Mouse (Mus musculus): ENCODE data around the gene Kif18b.
A peak's percentile ranks its signal among the peaks of the same experiment; 100 is the strongest.

The Kif18b gene

GRCm38 (mm10) chr11:102939024-102939675 lies 14.2 kb upstream of the Kif18b start:
- DNase-seq (ENCODE audit: low read depth, low spot score), result no peak

DNA sequence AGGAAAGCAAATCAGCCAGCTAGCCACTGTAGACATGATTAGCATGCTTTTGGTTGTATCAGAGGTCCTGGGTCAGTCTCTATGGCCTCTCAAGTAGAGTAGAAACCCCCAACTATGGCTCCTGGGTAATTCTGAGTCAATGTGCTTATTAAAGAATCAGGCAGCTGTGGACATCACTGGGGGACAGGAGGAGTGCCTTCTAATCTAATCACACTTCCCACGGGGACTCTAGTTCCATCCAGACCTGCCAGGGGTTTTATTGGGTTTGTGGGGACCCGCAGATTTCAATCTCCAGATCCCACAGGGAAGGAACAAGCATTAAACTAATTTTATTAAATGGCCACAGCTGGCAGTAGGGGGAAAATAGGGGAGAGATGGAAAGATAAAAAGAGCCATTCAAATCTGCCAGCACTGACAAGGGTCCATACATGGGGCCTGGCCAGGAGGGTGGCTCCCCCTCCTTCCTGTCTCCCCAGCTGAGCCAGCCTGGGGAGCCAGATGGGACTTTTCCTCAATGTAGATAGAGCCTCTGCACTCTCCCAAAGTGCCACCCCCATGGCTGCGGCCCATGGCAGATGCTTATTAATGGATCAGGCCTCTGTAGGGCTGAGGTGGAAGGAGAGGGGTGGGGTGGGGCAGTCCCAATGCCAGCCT lies 12.7 kb upstream of the Kif18b start:
- no peak for DNase-seq (ENCODE audit: low read depth, low spot score)

- DNase-seq (ENCODE audit: low read depth, low spot score), result no peak
These were observed 11.3 kb upstream of the Kif18b start for GRCm38 (mm10) chr11:102936272-102936671.

DNA sequence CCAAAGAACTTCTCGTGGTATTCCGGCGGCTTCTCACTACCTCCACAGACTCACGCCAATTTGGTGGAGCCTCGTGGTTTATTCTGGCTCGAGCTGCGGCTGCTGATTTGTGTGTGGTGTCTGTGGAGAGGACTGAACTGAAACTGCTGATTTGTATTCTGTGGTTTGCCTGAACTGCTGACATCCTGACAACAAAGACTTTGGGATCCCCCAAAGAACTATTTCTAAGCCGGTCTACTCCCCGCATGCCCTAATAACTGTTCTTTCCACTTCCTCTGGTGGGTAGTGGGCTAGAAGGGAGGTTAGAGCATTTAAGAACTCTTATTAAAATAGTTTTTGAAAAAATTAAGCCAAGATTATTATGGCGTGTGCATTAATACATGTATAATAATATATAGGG lies 5.7 kb upstream of the Kif18b start:
- DNase-seq (ENCODE audit: low read depth, low spot score), result no peak

- DNase-seq (ENCODE audit: low read depth, low spot score), result no peak
These were observed 410 bp upstream of the Kif18b start for GRCm38 (mm10) chr11:102925351-102925717.

- DNase-seq (ENCODE audit: low read depth, low spot score), result no peak
These were observed 3.4 kb downstream of the Kif18b start for GRCm38 (mm10) chr11:102921491-102921890.

GRCm38 (mm10) chr11:102918077-102918476 lies 6.8 kb downstream of the Kif18b start:
- DNase-seq (ENCODE audit: low read depth, low spot score), result no peak

- DNase-seq (ENCODE audit: low read depth, low spot score), result no peak
These were observed 9.5 kb downstream of the Kif18b start for GRCm38 (mm10) chr11:102915380-102915779.

- no peak for DNase-seq (ENCODE audit: low read depth, low spot score)
These were observed 13.5 kb downstream of the Kif18b start for GRCm38 (mm10) chr11:102911376-102911775.

- DNase-seq (ENCODE audit: low read depth, low spot score), result no peak
These were observed 21.3 kb downstream of the Kif18b start for GRCm38 (mm10) chr11:102903654-102904053.

DNA sequence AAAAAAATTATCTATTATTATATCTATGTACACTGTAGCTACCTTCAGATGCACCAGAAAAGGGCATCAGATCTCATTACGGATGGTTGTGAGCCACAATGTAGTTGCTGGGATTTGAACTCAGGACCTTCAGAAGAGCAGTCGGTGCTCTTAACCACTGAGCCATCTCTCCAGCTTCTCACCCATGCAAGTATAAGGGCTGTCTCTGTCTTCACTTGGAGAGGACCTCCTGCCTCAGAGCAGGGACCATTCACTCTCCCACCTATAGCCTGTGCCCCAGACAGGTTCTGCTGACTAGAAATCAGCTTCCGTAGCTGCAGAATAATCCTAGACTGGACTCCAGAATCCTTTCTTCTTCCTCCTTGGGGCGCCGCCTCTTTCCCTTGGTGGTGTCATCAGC lies 22.8 kb downstream of the Kif18b start:
- DNase-seq (ENCODE audit: low read depth, low spot score), result no peak

DNA sequence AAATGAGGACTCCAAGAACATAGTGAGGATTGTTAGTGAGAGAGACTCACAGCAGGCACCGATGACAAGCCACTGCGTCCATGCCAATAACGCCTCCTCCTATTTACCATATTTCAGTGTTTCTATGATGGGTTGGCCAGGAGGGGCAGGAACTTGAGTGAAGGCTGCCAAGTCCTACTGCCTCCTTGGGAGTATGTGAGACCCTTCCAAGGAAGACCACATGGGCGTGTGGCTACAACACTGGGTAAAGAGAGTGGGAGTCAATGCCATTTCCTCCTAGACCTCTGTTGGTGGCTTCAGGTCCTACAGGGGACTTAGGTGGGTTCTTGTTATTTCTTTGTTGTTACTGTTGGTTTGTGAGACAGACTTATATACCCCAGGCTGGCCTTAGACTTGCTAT lies 23.7 kb downstream of the Kif18b start:
- DNase-seq (ENCODE audit: low read depth, low spot score), result no peak

DNA sequence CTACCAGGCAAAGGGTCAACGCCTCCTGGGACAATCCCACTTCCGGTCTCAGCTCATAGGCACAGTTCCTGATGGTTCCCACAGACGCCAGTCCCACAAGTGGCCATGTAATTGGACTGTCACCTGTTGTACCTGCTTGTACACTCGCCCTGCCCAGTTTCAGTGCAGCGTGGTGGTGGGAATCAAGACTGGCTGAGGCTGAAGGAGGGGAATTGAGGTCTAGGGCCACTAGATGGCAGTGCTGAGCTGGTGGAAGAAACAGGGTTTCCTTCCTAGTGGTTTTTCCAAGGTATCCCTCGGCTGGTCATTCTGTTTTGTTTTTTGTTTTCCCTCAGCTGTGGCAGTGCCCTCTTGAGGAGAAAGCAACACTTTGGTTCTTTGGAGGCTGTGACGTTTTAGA lies 24.2 kb downstream of the Kif18b start, which contains the start of gene Gfap:
Gfap (minus strand) TSS at position 150 of the 400 bp plus-strand sequence.
- DNase-seq (ENCODE audit: low read depth, low spot score), result peak; percentile 53

DNA sequence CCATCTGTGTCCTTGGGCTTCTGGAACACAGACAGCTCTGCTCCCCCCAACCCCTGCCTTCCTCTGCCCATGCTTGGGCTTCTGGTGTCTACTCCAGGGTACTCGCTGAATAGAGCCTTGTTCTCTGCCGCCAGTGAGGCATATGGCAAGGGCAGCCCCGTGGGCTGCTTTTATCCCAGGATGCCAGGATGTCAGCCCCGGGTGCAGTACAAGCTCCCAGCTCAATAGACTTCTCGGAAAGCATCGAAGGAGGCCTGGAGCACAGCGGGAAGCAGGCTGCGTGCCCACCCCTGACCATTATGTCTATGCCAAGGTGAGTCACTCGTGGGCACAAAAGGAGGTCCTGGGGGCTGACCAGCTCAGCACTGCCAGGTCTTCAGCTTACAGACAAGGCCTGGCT lies 26.5 kb downstream of the Kif18b start:
- no peak for DNase-seq (ENCODE audit: low read depth, low spot score)

- DNase-seq (ENCODE audit: low read depth, low spot score), result no peak
These were observed 28.3 kb downstream of the Kif18b start for GRCm38 (mm10) chr11:102896641-102897040.

GRCm38 (mm10) chr11:102895779-102896178 lies 29.1 kb downstream of the Kif18b start:
- no peak for DNase-seq (ENCODE audit: low read depth, low spot score)

- no peak for DNase-seq (ENCODE audit: low read depth, low spot score)
These were observed 30.2 kb downstream of the Kif18b start for GRCm38 (mm10) chr11:102894716-102895115.

GRCm38 (mm10) chr11:102893015-102893651 lies 31.8 kb downstream of the Kif18b start:
- DNase-seq (ENCODE audit: low read depth, low spot score), result no peak

DNA sequence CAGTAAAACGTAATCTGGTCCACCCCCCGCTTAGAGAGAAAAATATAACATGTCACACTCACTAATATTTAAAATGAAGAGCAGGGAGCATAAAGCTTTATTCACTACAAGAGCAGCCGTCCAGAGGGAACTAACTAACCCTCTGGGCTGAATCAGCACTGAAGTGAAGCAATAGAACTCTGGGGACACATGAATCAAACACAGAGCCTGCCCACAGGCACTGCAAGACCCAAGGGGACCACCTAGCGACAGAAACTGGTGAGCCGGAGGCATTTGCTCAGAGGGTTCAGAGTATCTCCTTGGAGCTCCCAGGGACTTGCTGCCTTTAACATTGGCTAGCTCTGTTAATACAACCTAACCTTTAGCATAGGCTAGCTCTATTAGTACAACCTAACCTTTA lies 34.8 kb downstream of the Kif18b start:
- no peak for DNase-seq (ENCODE audit: low read depth, low spot score)

DNA sequence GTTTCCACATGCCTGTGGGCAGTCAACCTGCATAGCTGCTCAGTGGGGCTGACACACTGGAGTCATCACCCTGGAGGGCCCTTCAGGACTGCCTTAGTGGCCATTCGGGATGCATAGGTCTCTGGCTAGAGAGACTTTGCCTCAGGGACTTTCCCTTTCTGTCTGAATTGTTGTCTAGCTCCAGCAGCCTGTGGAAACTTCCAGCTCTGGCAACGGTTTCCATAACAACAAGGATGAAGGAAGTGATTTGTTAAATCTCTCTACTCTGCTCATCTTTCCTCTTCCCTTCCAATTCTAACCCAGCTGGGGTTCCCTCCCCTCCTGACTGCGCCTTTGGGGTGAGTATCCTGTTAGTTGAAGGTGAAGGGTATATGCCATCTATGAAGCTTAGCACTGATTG lies 36.8 kb downstream of the Kif18b start:
- DNase-seq (ENCODE audit: low read depth, low spot score), result no peak

- DNase-seq (ENCODE audit: low read depth, low spot score), result no peak
These were observed 37.5 kb downstream of the Kif18b start for GRCm38 (mm10) chr11:102887433-102887832.

DNA sequence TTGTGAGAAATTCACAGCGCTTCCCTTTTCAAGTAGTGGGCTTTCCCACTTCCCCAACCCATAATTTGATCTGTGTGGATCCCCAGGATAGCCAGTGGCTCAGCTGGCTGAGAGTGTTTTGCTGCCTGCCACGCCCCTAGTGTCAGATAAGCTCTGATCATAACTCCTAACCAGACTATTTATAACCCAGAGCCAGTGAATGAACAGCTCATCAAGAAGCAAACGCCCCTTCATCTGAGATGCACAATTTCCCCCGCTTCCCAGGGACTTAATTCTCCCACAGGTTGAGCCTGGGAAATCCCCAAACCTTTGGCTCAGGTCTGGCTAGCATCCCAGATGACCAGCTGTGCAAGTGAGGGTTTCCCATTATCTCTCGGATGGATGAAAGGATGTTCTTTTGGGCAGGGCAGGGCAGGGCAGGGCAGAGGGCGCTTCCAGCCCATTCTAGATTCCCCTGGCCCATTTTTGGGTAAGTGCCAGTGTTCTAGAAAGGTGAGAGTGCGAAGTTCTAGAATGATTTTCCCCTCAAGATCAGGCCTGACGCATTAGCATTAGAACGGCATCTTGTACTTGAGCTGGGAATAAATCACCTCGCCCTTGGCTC lies 40.2 kb downstream of the Kif18b start, which contains the start of gene Fam187a:
Fam187a (plus strand) TSS at position 554 of the 604 bp plus-strand sequence.
- no peak for DNase-seq (ENCODE audit: low read depth, low spot score)
